Mouse (Mus musculus): ENCODE results near the gene Hnrnpm.

GRCm38 (mm10) chr17:33703091-33703490 lies 16.4 kb upstream of the Hnrnpm start:
- TF ChIP-seq POLR2A (IDR thresholded peaks at IDR 0.05; ENCODE audit: low read depth, low read length) (no peak), CTCF (IDR thresholded peaks at IDR 0.05; ENCODE audit: borderline replicate concordance, insufficient read depth, low read length) (no peak)

All from embryonic fibroblast, embryonic 13.5 days (primary cell).